Comparison of ENCODE assay signal across 14 mouse cellular contexts in genomic region chr3:66537913-66538312, GRCm38 (mm10).
DNase-seq lines count a peak whose midpoint lies in the region; ATAC-seq and TF ChIP-seq lines count a peak whose summit lies in the region.
"Had no signal": no experiment of that assay in that cellular context is flagged by ENCODE, and none has a peak within 500 bp of the region (broad histone marks: within the 10 kb centered on the region; RNA-seq: fewer than 3 reads in every experiment).

No protein-coding gene starts in this region.

- peak overlapping the region; percentile 77 for H3K27ac ChIP-seq in hindbrain, embryonic 14.5 days
- no peak overlapping the region for H3K27ac ChIP-seq in hindbrain, embryonic 16.5 days (ENCODE audit: low read depth, low read length)
- peak overlapping the region; percentile 63; the same call in 1 of the 2 replicates for H3K27ac ChIP-seq in midbrain, embryonic 10.5 days (replicated peaks)
- peak overlapping the region; percentile 67 for H3K27ac ChIP-seq in midbrain, embryonic 16.5 days (ENCODE audit: low read length)
- H3K27ac ChIP-seq in intestine, postnatal 0 days (ENCODE audit: low read depth, low read length), result no peak overlapping the region
- H3K27ac ChIP-seq in intestine, embryonic 16.5 days (ENCODE audit: low read length), result no peak overlapping the region

- 46% methylated on average over 7 of the region's 7 CpGs for WGBS in hindbrain, embryonic 14.5 days
- 47% methylated on average over 7 of the region's 7 CpGs for WGBS in hindbrain, embryonic 16.5 days
- 67% methylated on average over 7 of the region's 7 CpGs for WGBS in midbrain, embryonic 10.5 days
- WGBS in midbrain, embryonic 16.5 days, result 24% methylated on average over 7 of the region's 7 CpGs
- 75% methylated on average over 7 of the region's 7 CpGs for WGBS in intestine, postnatal 0 days
- 70% methylated on average over 7 of the region's 7 CpGs for WGBS in intestine, embryonic 16.5 days

- no peaks in the 10 kb centered on the region for H3K27me3 ChIP-seq in hindbrain, embryonic 14.5 days (ENCODE audit: control insufficient read depth, insufficient read depth, low read length)
- no peaks in the 10 kb centered on the region for H3K27me3 ChIP-seq in hindbrain, embryonic 16.5 days (replicated peaks; ENCODE audit: control insufficient read depth, insufficient read depth, low read length)
- no peaks in the 10 kb centered on the region for H3K27me3 ChIP-seq in midbrain, embryonic 10.5 days (ENCODE audit: low read depth, poor library complexity, severe bottlenecking)
- H3K27me3 ChIP-seq in midbrain, embryonic 16.5 days (ENCODE audit: control insufficient read depth, insufficient read depth, low read depth, low read length), result no peaks in the 10 kb centered on the region
- H3K27me3 ChIP-seq in intestine, postnatal 0 days (replicated peaks; ENCODE audit: control insufficient read depth, insufficient read depth, low read length), result no peaks in the 10 kb centered on the region
- H3K27me3 ChIP-seq in intestine, embryonic 16.5 days (replicated peaks; ENCODE audit: control insufficient read depth, insufficient read depth, low read length), result no peaks in the 10 kb centered on the region

- H3K9ac ChIP-seq in hindbrain, embryonic 14.5 days, result no peak overlapping the region
- no peak overlapping the region for H3K9ac ChIP-seq in hindbrain, embryonic 16.5 days (ENCODE audit: low read depth, low read length)
- peak overlapping the region; percentile 7; the same call in 1 of the 2 replicates for H3K9ac ChIP-seq in midbrain, embryonic 16.5 days (ENCODE audit: low read depth, low read length)
- no peak overlapping the region for H3K9ac ChIP-seq in intestine, postnatal 0 days (ENCODE audit: low read depth, low read length)
- no peak overlapping the region for H3K9ac ChIP-seq in intestine, embryonic 16.5 days (ENCODE audit: low read depth, low read length)

- TF ChIP-seq CTCF in intestine, postnatal 0 days (IDR thresholded peaks at IDR 0.05; ENCODE audit: low read depth), result no peak

- H3K36me3 ChIP-seq in hindbrain, embryonic 14.5 days (replicated peaks; ENCODE audit: control insufficient read depth, insufficient read depth), result no peaks in the 10 kb centered on the region
- no peaks in the 10 kb centered on the region for H3K36me3 ChIP-seq in hindbrain, embryonic 16.5 days (ENCODE audit: control insufficient read depth, insufficient read depth, low read length)
- no peaks in the 10 kb centered on the region for H3K36me3 ChIP-seq in midbrain, embryonic 10.5 days
- H3K36me3 ChIP-seq in midbrain, embryonic 16.5 days (ENCODE audit: control insufficient read depth, insufficient read depth, low read length), result no peaks in the 10 kb centered on the region
- no peaks in the 10 kb centered on the region for H3K36me3 ChIP-seq in intestine, postnatal 0 days (ENCODE audit: control insufficient read depth, insufficient read depth)
- no peaks in the 10 kb centered on the region for H3K36me3 ChIP-seq in intestine, embryonic 16.5 days (ENCODE audit: control insufficient read depth, insufficient read depth, low read length)

- intact Hi-C loops in left cerebral cortex, postnatal 10 days (cut with DNase I), result no loop called here

- H3K4me1 ChIP-seq in hindbrain, embryonic 14.5 days (replicated peaks; ENCODE audit: control insufficient read depth, insufficient read depth, low read length), result peaks cover 31% of the 10 kb centered on the region
- peaks cover 8% of the 10 kb centered on the region for H3K4me1 ChIP-seq in hindbrain, embryonic 16.5 days (ENCODE audit: control insufficient read depth, insufficient read depth, low read depth, low read length)
- H3K4me1 ChIP-seq in midbrain, embryonic 10.5 days, result peaks cover 34% of the 10 kb centered on the region
- H3K4me1 ChIP-seq in midbrain, embryonic 16.5 days (ENCODE audit: control insufficient read depth, insufficient read depth, low read length), result peaks cover 23% of the 10 kb centered on the region
- no peaks in the 10 kb centered on the region for H3K4me1 ChIP-seq in intestine, postnatal 0 days (replicated peaks; ENCODE audit: control insufficient read depth, insufficient read depth, low read length)
- H3K4me1 ChIP-seq in intestine, embryonic 16.5 days (ENCODE audit: control insufficient read depth, insufficient read depth, low read length), result no peaks in the 10 kb centered on the region

- peak; percentile 29 for DNase-seq in hindbrain, embryonic 14.5 days (ENCODE audit: low spot score)
- no peak for DNase-seq in midbrain, embryonic 10.5 days (ENCODE audit: low spot score)
- no peak for DNase-seq in left cerebral cortex, postnatal 10 days (ENCODE audit: extremely low spot score in 1 of 2, low spot score in 2 of 2)
- DNase-seq: cerebellum, adult 8-10 months; kidney, adult 8-10 months; kidney, postnatal 25 days; liver; lung, adult 2 months; right cerebral cortex, postnatal 25 days; thymus, postnatal 4 days had no signal

- peaks cover 6% of the 10 kb centered on the region for H3K9me3 ChIP-seq in hindbrain, embryonic 14.5 days (ENCODE audit: control insufficient read depth, low read length)
- H3K9me3 ChIP-seq in hindbrain, embryonic 16.5 days (ENCODE audit: control insufficient read depth, low read length), result peaks cover 5% of the 10 kb centered on the region
- 0 out of 2 replicates have a peak, but pooled peaks cover 4% of the 10 kb centered on the region for H3K9me3 ChIP-seq in midbrain, embryonic 10.5 days (replicated peaks)
- peaks cover 4% of the 10 kb centered on the region for H3K9me3 ChIP-seq in midbrain, embryonic 16.5 days (replicated peaks; ENCODE audit: control insufficient read depth, low read length, poor library complexity, severe bottlenecking)
- H3K9me3 ChIP-seq in intestine, postnatal 0 days (ENCODE audit: control insufficient read depth), result no peaks in the 10 kb centered on the region
- no peaks in the 10 kb centered on the region for H3K9me3 ChIP-seq in intestine, embryonic 16.5 days (ENCODE audit: control insufficient read depth, low read length)

- no peak overlapping the region for H3K4me3 ChIP-seq in hindbrain, embryonic 14.5 days (replicated peaks; ENCODE audit: low read length)
- no peak overlapping the region for H3K4me3 ChIP-seq in hindbrain, embryonic 16.5 days (ENCODE audit: low read length)
- no peak overlapping the region for H3K4me3 ChIP-seq in midbrain, embryonic 10.5 days
- no peak overlapping the region for H3K4me3 ChIP-seq in midbrain, embryonic 16.5 days (ENCODE audit: low read depth, low read length)
- no peak overlapping the region for H3K4me3 ChIP-seq in intestine, postnatal 0 days (ENCODE audit: low read depth, low read length)
- no peak overlapping the region for H3K4me3 ChIP-seq in intestine, embryonic 16.5 days (ENCODE audit: low read length)

- H3K4me2 ChIP-seq in hindbrain, embryonic 14.5 days (replicated peaks), result no peak overlapping the region
- no peak overlapping the region for H3K4me2 ChIP-seq in hindbrain, embryonic 16.5 days (ENCODE audit: low read length)
- H3K4me2 ChIP-seq in midbrain, embryonic 16.5 days (ENCODE audit: low read length), result peak overlapping the region; percentile 21
- no peak overlapping the region for H3K4me2 ChIP-seq in intestine, postnatal 0 days (replicated peaks; ENCODE audit: low read depth)
- no peak overlapping the region for H3K4me2 ChIP-seq in intestine, embryonic 16.5 days (ENCODE audit: low read depth, low read length)

- no peak for ATAC-seq in hindbrain, embryonic 14.5 days (ENCODE audit: low FRiP score)
- no peak for ATAC-seq in hindbrain, embryonic 16.5 days
- ATAC-seq in midbrain, embryonic 16.5 days, result peak; percentile 71
- ATAC-seq in intestine, postnatal 0 days, result no peak
- ATAC-seq in intestine, embryonic 16.5 days, result no peak

Comparison
In these comparisons a context has a peak if more than half of its experiments do, and no peak if none do; other contexts are left out.
1. H3K27ac ChIP-seq: peak in hindbrain, embryonic 14.5 days (single experiment), midbrain, embryonic 10.5 days (single experiment) and midbrain, embryonic 16.5 days (single experiment); none in hindbrain, embryonic 16.5 days (single experiment), intestine, postnatal 0 days (single experiment) and intestine, embryonic 16.5 days (single experiment).